Mouse (Mus musculus): ENCODE data around the gene Asphd1.
"Not testable (repeated sequence)": the region's sequence is repeated elsewhere in the genome, so short reads cannot be mapped to it uniquely, and the experiment has no call there.

Asphd1 gene

DNA sequence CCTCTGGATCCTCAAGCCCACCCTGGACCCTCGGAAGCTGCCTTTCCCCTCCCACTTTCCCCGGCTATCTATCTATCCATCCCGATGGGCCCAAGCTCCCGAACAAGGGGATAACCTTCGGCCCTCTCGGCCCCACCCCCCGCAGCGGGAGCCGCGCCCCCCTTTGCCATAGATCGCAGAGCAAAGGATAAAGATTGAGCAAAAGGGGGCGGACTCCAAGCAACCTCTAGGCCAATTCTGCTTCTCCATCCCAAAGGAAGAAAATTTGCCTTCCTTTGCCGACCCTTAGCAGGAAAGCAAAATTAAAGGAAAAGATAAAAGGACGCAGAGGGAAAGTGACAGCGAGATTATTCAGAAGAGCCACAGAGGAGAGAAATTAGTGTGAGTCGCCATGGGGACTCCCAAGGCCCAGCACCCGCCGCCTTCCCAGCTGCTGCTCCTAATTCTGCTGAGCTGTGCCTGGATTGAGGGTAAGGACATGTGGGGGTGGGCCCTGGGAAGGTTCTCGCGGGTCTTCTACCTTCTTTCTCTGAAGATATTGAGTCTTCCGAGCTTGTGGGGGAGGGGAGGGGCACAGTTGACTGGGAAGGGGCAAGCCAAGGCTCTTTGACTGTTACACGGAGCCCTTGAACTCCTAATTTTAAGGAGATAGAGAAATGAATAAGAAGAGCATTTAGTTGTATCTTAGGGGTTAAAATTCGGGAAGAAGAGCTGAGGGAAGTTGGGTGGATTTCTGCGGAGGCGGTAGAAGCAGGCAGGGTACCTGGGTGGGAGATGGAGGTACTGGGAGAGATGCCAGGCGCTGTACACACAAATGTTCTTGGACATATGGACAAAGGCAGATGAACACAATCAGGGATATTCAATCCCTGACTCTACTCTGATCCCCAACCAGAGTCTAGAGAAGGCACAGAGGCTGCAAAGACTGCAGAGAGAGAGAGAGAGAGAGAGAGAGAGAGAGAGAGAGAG is 1.5 kb upstream of the Asphd1 start:
- peak; percentile 64 for DNase-seq (ENCODE audit: low read depth, low spot score)

DNA sequence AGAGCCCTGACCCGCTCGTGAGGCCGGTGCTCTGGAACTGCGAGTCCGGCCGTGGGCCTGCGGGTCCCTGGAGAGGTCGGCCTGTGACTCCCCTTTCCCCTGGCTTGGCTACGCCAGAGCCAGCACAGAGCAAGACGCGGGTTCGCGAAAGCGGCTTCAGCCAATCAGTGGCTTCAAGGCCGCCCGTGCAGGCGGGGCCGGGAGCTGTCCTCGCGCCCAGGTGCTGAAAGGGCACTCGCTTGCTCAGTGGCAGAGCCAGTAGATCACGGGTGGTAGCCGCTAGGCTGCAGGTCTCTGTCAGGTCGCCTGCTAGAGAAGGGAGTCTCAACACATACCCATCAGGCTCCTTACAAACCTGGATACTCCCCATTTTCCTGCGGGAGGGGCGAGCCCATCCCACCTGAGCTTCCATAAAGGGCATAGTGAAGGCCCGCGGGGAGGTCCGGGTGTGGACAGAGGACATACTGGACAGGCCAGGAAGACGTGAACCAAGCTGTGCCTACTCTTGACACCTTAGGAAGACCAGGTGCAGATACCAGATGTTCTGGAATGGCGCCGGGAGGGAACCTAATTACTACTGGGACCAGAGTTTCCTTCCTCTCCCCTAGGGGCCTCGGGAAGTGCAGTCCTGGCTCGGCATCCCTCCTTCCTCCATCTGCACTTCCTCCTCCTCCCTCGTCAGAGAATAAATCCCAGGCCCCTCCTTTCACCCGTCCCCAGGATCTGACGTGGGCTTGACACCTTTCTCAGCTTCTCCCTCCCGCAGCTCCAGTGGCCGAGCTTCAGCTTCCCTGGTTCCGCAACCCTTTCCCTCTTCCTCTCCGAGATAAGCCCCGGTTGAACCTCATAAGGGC is 638 bp upstream of the Asphd1 start, which contains the start of gene Sez6l2:
Sez6l2 (plus strand) TSS at position 771 of the 854 bp plus-strand sequence.
- DNase-seq (ENCODE audit: low read depth, low spot score) = peak; percentile 98

DNA sequence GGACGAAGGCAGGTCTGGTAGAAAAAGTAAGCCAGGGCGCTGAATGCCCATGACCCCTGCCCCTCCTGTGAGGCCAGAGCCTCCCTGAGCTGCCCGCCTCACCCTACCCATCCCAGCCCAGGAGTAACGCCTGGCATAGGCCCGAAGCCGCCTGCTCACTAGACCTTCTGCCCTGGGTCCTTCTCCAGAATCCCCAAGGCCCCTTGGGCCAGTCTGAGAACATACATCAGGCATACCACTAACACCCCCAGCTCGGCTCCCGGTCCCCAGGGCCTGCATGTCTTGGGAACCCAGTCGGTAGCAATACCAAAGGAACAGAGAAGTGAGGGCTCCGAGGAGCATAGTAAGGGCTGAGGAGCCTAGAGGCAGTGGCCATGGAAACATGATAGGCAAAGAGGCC is 756 bp downstream of the Asphd1 start:
- no peak for DNase-seq (ENCODE audit: low read depth, low spot score)

DNA sequence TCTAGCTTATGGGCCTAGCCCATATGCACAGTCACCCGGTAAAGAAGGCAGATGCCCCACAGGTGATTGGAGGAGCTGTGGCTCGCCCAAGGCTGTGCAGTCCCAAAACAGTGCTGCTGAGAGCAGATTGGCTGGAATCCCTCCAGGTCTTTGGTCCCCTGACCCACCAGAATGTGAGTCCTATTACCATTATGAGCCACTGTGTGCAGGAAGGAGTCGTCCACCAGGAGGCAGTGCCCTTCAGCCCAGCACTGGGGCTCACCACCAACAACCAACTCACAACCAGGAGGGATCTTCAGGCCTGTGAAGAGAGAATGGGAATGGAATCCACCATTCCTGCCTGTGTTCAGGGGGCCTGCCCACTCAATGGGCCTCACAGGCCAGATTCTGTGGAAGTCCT is 2.9 kb downstream of the Asphd1 start:
- DNase-seq (ENCODE audit: low read depth, low spot score) = peak; percentile 72

DNA sequence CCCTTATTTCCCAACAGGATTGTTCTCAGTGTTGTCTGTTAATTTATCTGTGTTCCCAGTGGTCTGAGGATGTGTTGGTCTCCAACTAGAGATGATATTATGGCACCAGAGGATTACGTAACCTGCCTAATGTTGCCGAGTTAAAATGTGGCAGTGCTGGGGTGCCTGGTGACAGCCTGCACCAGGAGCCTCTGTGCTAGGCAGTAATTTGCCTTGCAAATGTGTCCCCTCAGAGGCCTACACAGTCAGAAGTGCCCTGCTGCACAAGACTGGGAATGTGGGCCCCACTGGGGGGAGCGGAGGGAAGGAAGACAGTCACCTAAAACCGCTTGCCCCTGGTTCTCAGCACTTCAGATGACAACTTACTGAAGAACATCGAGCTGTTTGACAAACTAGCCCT is 7.6 kb downstream of the Asphd1 start:
- DNase-seq (ENCODE audit: low read depth, low spot score) = peak; percentile 91

DNA sequence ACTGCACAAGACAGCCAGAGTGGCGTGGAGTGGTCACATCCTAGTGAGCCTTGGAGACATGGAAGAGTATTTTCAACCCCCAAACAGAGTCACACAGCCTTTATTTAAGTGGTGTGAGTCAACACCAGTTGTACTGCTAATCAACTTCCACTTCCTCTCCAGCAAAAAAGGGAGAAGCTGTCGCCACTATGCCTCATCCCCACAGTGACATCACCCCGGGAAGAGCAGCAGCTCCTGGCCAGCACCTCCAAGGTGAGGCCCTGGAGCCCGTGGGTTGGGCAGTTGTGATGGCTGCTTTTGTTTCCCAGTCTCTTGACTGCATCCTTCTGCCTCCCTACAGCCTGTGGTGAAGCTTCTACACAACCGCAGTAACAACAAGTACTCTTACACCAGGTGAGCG is 8.2 kb downstream of the Asphd1 start:
- DNase-seq (ENCODE audit: low read depth, low spot score) = peak; percentile 66

DNA sequence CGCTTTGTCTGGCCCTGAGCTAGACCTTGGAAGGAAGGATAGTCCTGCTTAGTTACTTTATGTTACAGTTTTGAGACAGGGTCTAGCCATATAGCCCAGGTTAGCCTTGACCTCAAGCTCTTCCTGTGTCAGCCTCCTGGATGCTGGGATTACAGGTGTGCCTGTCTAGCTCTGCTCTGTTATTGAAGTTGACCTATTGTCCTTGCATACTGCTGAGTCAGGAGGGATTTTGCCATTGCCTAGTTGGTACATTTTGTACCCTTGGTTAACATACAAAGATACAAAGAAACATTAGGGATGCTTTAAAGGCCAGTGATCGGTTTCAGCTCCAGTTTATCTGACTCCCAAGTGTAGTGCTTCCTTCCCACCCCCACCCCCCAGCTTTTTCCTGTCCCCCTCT is 16.7 kb downstream of the Asphd1 start:
- no peak for DNase-seq (ENCODE audit: low read depth, low spot score)

DNA sequence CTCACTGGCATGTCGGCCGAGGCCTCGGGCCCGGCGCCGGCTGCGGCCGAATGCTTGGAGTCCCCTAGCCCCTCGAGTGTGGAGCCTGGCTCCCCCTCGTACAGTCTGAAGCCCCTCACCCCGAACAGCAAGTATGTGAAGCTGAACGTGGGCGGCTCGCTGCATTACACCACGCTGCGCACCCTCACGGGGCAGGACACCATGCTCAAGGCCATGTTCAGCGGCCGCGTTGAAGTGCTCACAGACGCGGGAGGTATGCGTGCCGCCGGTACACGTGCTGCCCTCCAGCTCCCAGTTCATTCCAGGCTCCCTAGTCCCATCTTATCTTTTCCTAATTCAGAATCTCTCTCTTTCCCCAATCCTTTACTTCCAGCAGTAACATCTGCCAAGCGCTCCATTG is 20.3 kb downstream of the Asphd1 start:
- no peak for DNase-seq (ENCODE audit: low read depth, low spot score)

DNA sequence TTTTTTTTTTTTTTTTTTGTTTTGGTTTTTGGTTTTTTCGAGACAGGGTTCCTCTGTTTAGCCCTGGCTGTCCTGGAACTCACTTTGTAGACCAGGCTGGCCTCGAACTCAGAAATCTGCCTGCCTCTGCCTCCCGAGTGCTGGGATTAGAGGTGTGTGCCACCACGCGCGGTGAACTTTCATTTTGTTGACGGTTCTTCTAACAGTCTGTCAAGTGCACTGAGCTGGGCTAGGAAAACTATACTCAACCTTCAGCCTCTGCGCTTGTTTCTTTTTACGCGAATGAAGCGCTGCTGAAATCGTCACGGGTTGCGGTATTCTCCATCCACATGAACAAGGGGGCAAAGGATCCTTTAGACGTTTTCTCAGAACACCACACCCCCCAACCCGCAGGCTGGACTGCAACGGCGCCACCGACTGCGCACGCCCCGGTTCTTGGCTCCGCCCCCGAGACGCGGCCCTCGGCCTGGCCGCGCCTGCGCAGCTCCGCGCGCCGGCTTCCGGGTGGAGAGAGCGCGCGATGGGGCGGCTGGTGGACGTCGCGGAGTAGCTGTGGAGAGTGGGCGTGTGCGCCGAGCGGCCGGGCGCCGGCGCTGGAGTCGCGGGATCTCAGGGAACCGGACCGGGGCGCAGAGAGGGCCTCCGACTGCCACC is 20.9 kb downstream of the Asphd1 start, which contains the start of gene Kctd13:
Kctd13 (plus strand) TSS at position 496 of the 654 bp plus-strand sequence.
- DNase-seq (ENCODE audit: low read depth, low spot score) = peak; percentile 95

DNA sequence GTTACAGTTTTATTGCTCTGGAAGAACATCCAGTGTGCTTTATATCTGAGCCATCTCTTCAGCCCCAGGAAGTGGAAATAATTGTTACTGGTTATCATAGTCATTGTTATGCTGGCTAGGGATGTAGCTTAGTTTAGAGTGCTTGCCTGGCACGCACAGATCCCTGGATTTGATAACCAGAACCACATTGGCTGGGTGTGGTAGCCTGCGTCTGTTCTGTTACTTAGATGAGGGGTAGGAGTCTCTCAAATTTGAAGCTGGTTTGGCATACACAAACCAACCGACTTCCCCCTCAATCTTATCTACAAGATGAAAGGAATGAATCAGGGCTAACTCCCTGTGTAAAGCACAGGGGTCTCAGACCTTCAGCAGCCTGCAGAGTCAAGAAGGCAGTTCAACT is 23.1 kb downstream of the Asphd1 start:
- no peak for DNase-seq (ENCODE audit: low read depth, low spot score)

DNA sequence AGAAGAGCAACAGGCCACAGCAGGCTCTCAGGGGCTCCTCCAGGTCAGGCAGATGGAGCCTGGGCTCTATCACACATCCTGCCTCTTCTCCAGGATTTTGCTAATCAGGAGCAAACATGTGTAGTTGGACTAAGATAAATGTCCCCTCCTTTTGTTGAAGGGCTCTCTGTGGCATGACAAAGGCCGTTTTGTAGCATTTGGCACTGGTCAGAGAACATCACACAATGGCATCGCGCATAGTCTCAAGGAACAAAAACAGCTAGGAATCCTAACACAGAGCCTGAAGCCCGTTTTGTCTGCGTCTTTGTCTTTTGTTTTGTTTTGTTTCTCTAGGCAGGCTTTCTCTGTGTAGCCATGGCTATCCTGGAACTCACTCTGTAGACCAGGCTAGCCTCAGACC is 25.4 kb downstream of the Asphd1 start:
- DNase-seq (ENCODE audit: low read depth, low spot score) = peak; percentile 92

DNA sequence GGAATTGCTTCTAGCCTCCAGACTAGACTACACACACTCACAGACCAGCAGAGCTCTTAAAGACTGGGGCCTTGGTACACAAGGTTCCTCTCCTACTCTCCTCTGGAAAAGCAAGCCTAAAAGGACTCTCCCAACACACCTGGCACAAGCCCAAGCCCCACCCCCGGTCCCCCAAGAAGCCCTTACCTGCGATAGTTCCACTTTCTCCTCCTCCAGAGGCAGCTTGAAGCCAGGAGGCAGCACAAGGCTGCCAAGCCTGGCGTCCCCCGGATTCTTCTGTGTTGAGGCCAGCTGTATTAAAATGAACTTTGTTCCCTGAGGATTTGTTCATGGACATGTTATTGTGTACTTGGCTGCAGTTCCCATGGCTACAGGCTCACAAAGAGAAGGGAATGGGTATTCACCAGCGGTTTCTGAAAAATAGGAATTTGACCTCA is 26.7 kb downstream of the Asphd1 start, which contains the start of gene Tmem219:
Tmem219 (minus strand) TSS at position 294 of the 437 bp plus-strand sequence.
- DNase-seq (ENCODE audit: low read depth, low spot score) = peak; percentile 53

DNA sequence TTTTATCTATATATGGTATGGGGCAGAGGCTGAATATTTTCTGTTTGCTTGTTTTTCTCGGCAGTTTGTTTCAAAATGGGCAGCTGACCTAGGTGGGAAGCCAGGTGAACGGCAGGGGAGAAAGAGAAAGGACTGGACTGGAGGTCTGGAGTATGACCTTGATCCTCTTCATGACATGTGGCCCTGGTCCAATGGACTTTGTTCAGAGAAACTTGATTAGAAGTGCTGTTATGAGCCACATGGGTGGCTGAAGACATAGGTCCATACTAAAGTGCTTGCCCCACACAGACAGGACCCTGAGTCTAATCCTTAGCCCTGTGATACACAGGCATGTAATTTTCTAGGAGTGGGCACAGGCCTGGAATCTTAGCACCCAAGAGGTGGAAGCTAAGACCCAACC is 27.8 kb downstream of the Asphd1 start:
- DNase-seq (ENCODE audit: low read depth, low spot score) = no peak

DNA sequence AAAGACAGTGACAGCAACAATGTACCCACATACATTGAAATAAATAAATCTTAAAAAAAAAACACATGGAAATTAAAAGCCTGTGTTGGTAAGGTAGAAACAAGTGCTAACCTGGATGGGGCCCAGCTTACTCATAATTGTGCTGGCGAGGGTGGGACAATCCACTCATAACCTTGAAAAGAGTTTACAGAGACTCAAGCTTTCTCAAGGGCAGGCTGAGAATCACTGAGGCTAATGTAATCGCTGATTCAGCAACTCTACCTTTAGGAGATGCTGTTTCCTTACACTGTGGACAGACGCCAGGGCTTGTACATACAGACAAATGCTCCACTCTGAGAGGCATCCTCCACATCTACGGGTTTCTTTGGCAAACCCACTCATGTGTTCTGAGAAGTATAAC is 29.4 kb downstream of the Asphd1 start:
- no peak for DNase-seq (ENCODE audit: low read depth, low spot score)

DNA sequence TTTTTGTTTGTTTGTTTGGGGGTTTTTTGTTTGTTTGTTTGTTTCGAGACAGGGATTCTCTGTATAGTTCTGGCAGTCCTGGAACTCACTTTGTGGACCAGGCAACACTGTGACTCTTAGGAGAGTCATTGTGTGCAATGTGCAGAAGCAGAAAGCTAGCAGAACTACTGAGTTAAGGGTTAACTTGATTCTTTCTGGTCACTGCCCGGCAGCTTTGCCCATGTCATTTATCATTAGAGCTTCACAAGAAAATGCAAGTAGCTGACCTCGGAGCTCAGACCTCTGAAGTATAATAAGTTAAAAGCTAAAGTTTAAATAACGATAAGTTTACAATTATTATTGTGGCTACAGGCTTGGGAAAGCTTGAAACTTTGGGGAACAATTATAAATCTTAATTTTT is 31.0 kb downstream of the Asphd1 start:
- DNase-seq (ENCODE audit: low read depth, low spot score) = not testable (repeated sequence)

DNA sequence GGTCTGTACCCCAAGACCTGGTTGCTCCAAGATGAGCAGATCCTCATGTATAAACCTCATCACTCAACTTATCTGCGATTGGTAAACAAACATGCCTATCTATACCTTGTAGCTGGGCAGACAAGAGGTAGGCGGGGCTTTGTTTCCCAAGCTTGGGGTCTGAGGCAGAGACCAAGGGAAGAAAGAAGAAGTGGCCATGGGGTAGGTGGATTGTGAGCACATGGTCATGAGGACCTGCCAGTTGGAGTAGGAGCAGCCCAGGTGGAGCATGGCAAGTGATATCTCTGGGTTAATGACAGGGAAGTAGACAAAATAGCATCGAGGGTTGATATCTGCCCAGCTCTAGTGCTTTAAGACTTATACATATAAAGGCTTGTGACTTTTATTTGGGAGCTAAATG is 34.5 kb downstream of the Asphd1 start:
- no peak for DNase-seq (ENCODE audit: low read depth, low spot score)

DNA sequence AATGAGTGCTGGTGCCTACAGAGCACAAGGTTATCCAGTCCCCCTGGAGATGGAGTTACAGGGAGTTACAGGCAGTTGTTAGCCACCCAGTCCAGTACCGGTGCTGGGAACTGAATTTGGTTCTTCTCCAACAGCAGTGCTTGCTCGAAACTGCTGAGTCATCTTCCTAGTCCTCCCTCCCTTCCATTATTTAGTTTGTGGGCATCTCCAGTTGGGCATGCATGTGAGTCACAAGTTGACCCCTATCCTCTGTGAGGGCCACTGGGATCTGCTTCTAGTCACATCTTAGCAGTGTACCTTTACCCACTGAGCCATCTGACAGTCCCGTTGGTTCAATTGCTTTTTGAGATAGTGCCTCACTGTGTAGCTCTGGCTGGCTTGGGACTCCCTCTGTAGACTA is 43.8 kb downstream of the Asphd1 start:
- DNase-seq (ENCODE audit: low read depth, low spot score) = no peak

DNA sequence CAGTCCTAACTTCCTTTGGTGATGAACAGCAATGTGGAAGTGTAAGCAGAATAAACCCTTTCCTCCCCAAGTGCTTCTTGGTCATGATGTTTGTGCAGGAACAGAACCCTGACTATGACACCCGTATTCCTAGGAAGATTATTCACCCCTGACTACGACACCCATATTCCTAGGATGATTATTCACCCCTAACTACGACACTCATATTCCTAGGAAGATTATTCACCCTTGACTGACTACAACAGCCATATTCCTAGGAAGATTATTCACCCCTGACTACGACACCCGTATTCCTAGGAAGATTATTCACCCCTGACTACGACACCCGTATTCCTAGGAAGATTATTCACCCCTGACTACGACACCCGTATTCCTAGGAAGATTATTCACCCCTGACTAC is 49.6 kb downstream of the Asphd1 start:
- not testable (repeated sequence) for DNase-seq (ENCODE audit: low read depth, low spot score)

DNA sequence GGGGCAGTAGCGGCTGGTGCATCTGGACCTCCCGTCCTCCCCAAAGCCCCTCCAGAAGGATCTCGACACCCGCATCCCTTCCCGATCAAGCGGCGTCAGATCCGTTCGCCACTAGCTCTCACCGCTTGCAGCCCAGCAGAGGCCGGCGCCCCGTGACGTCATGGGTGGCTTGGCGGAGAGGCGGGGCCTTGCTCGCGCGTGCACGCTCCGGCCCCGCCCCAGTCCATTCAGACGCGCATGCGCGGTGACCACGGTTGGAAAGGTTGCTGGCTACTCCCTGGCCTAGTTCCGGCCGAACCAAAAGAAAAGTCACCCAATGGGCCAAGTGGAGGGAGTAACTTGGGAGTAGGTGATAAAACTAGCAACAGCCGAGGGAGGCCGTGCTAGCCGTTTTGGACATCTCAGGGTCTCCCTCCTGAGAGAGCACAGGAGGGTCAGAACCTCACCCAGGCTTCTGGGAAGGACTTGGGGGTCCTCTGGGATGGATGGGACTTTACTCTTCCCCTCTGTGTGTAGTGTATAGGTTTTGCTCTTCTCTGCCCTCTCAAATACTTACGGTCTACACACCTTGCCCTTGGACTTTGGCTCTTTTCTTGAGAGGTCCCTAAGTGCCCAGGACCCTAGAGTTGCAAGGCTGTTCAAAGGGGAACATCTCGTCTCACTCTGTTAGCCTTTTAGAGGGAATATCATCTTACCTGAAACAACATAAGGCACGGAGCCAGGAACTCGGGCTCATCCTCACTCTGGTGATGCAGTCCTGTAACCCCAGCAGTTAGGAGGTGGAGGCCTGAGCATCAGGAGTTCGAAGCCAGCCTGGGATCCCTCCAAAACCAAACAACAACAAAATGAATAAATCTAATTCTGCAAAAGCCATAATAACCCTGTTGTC is 51.0 kb downstream of the Asphd1 start:
- DNase-seq (ENCODE audit: low read depth, low spot score) = peak; percentile 97

DNA sequence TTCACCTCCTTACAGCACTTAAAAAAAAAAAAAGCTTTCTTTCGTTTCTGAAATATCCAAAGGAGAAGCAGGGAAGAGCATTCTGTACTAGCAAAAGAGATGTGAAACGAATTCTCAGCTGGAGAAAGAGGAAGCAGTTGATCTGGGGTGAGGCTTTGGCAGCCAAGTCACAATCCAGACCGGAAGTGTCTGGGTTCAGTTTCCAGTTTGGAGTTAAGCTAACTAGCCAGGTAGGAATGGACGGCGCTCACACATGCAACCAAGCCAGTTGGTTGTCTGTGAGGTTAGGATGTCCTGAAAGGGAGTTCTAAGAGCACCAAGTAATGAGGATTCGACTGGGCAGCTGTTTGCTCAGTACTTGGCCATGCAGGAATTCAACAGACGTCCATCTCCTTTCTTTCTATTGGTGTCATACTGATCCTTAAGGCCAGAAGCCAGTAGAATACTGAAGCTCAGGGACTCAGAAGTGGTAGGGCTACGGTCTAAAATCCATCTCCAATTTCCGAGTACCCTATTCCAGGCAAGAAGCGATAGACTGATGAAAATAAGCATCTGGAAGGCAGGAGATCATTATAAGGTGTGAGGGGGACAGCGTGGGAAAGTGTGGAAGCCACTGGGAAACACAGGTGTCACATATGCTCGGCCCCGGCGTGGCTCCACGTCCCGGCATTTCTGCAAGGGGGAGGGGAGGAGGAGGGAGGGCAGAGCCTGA is 51.8 kb downstream of the Asphd1 start:
- peak; percentile 58 for DNase-seq (ENCODE audit: low read depth, low spot score)
